Mouse (Mus musculus) brain, adult 2 months (tissue): Measurements from ENCODE around the gene Gm10663.

Experiments
- DNase-seq: peaks from one replicate; pipeline ENCODE4 v3.0.0; 2011; ENCODE audit warnings: low read depth, low spot score

Gene Gm10663

DNA sequence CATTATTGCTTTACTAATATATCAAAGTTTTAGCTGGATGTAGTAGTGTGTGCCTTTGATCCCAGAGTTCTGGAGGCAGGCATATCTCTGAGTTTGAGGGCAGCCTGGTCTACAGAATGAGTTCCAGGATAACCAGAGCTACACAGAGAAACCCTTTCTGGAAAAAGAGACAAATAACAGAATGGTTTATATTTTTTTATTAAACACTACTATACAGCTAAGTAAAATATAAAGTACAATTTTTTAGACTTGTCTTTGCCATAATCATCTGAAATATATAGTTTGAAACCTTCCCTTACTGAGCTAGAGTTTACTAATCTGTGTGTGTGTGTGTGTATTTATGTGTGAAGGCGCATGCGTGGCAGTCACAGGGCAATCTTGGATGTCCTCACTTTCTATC, at the start of gene Gm10663:
Gm10663 (plus strand) TSS at position 301 of the 400 bp plus-strand sequence.
- no peak for DNase-seq

DNA sequence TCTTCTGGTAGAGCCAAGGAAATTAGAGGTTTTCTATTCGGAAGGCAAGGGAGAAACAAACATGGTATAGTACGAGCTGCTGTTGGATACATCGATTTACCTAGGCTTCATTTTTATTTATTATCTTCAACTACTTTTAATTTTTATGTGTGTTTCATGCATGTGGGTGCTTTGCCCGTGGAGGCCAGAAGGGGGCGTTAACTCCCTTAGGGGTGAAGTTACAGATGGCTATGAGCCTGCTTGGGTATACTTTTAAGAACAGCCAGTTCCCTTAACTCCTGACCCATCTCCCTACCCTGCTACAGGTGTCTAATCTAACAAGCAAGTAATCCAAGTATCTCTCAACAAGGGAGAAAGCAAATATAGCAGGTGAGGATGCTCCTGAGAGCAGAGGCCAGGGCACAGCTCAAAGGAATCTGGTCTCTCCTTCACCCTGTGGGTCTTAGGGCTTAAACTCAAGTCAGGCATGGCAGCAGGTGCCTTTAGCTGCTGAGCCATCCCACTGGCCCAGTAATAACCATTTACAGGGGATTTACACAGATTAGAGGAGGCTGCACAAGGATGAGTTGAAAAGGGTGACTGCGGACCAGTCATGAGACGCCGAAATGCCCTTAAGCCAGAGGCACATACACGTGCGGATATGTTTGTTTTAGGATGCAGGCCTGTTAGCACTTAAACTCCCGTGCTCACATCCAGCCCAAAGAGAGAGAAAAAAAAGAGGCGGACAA, 45.7 kb upstream of the Gm10663 start:
- no peak for DNase-seq

DNA sequence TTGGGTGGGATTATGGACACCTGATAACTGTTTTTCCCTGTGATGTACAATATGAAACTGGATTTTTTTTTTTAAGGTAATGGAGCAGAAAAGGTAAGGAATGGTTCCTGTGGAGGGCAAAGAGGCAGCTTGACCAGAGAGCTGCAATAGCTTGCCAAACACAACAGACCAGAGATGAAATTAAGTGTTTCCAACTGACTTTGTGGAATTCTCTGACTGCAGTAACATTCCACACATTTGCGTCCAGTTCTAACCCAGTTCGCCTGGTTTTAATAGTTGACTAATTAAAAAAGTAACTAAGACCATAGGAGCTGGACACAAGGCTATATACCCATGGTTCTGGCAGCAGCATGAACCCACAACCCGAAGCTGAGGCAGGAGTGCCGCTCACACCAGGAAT, 45.1 kb upstream of the Gm10663 start:
- DNase-seq, result no peak

DNA sequence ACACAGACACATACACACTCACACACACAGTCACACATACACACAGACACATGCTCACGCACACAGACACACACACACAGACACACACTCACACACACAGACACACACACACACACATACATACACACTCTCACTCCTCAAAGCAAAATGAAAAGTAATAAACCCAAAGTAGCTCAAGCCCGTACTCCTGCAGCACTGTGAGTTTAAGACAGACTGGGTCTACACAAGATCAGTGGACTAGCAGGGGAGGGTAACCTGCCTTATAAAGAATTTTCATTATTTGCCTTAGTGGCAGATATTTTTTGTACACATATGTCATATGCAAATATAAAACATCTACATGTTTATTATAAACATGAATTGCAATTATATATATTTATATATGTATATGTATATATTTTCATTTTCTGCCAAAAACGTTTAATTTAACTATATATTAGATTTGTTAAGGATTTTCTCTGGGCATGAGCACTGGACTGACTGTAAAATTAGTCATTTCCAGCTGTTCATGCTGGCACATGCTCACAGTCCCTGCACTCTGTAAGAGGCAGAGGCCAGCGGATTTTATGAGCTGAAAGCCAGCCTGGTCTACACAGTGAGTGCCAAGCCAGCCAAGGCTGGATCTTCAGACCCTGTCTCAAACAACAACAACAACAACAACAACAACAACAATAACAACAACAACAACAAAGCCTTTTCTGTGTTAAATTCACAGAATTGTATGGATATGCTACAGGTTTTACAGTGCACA, 43.9 kb upstream of the Gm10663 start:
- no peak for DNase-seq

DNA sequence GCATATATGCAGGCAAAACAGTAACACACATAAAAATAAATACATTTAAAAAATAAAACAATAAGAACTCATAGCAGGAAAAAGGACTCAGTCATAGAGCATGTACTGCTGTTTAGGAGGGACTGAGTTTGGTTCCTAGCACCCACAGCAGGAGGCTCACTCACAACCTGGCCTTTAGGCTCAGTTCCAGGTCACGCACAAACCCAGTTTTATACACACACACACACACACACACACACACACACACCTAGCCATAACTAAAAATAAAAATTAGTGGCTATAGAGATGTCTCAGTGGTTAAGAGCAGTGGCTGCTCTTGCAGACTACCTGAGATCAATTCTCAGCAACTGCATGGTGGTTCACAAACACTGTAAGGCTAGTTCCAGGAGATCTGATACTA, 42.7 kb upstream of the Gm10663 start:
- DNase-seq, result no peak

DNA sequence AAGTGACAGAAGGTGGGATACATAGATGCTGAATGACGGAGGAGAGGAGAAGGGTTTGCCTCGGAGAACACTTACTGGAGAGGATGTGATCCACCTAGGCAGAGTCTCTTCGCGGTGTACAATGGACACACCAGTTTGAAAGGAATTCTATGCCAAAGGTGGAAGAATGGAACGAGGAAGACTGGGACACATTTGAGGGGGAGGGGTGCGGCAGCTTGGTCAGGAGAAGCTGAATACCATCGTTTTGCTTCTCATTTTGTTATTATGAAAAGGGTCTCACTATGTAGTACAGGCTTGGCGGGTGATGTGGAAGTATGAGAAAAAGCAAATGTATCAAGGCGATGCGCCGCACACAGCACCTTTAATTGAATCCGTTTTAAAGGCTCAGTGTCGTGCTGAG, 41.8 kb upstream of the Gm10663 start:
- no peak for DNase-seq

DNA sequence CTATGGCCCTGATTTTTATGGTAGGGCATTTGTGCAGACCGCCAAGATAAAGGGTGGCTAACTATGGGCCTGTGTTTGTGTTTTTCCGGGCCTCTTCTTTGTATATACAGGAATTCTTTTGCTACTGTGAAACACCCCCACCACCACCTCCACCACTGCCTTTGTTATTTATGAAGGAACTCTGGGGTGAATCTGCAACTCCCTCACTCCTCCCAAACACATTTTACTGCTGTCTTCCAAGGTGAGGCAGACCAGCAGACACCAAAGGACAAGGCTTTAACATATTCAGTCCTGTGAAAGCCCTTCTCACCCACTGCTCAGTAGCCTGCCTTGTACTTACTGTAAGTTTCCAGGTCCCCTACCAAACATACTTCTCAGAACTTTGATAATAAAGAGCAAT, 40.7 kb upstream of the Gm10663 start:
- DNase-seq, result no peak

DNA sequence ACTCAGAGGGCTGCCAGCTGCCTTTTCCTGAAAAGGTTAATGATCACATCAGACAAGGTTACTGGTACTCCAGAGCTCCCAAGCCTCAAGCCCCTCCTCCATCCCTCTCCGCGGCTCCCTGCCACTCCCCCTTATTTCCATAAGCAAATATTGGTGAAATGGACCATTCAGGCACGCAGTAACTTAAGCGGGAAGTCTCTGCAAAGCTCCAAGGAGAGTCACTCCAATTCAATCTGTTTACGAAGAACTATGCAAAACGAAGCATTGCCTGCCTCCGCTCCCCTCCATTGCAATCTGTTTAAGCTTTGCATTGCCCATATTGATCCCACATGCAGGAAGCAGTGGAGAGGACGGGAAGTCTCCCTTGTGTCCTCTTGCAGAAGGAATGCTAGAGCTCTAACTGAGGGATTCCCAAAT, 37.7 kb upstream of the Gm10663 start, which contains the start of gene Apela:
Apela (minus strand) TSS at position 220 of the 417 bp plus-strand sequence.
- peak; percentile 23 for DNase-seq

DNA sequence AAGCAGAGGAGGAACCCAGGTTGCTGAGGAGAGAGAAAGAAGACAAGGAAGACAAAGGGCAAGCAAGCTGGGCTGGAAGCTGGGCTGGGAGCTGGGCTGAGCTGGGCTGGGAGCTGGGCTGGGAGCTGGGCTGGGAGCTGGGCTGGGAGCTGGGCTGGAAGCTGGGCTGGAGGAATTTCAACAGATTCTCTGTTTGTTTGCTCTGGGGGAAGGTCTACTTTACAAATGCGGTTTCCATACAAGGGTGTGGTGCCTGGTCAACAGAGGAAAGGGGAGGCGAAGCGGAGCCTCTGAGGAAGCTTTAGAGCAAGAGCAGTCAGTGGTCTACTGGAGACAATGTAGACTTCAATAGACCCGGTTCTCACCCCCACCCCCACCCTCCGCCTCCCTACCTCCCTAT, 28.3 kb upstream of the Gm10663 start:
- DNase-seq, result no peak

DNA sequence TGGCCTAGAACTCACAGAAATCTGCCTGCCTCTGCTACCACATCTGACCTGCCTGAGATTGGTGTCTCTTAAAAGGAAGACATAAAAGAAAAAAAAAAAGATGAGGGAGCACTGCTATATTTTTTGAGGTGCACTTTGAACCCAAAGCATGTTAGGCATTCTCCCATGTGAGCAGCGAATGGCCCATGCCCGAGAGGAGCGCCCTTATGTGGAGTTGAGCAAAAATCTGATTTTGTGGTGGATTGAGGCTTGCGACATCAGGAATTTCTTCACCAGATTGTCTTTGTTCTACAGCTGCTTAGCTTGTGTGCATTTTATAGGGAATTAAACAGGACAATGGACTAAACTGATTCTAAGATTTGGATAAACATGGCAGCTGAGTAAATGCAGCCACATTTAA, 27.6 kb upstream of the Gm10663 start:
- DNase-seq, result no peak

DNA sequence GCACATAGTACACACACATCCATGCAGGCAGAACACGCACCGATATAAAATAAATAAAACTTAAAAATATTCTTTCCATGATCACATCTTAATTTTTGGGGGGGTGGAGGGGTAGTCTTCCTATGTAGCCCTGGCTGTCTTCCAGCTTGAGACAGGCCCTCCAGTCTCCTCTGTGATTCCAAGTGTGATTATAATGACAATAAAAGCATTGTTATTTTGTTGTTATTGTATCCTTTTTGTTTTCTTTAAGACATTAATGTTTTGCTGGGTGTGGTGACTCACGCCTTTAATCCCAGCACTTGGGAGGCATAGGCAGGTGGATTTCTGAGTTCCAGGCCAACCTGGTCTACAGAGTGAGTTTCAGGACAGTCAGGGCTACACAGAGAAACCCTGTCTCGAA, 27.0 kb upstream of the Gm10663 start:
- DNase-seq, result no peak

DNA sequence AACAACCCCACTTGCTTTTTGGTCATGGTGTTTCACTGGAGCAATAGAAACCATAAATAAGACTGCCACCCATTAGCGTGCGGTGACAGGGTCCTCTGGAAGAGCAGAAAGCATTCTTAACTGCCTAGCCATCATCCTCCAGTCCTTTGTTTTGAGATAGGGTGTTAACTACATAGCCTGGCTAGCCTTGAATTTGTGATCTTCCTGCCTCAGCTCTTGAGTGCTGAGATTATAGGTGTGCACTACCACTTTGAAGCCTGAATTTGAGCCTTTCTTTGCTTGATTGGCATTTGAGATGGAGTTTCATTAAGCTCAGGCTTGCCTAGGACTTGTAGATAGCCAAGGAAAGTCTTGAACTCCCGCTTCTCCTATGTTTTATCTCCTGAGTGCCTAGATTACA, 21.3 kb upstream of the Gm10663 start:
- no peak for DNase-seq

DNA sequence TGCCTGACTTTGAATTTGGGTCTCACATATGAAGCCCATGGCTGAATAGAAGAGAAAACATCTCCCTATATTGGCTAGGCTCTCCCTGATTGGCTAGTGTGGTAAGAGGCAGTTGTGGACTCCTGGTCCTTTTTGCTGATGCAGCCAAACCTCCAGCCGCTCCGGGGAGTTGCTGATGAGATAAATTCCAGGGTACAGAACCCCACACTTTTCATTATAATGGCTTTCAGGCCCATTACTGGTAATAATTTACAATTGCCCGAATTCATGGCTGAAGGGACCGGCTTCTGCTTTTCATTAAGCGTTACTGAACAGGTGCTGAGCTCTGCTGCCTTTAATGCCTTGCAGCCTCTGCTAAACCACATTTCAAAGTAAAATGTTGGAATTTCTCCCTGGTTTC, 20.9 kb upstream of the Gm10663 start:
- DNase-seq, result no peak

DNA sequence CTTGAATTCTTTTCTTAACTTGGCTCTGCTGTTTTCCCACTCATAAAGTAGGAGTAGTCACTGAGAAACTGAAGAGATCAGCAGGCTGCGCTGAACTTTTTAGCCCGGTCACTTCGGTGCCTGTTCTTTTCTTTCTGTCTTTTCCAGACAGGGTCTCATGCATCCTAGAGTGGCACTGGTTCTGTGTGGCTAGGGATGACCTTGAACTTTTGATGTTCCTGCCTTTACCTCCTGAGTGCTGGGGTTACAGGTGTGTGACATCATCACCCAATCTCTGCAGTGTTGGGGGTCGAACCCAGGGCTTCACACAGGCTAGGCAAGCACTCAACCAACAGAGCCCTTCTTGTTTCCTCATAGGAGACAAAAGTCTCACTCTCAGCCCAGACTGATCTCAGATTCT, 18.1 kb upstream of the Gm10663 start:
- no peak for DNase-seq

DNA sequence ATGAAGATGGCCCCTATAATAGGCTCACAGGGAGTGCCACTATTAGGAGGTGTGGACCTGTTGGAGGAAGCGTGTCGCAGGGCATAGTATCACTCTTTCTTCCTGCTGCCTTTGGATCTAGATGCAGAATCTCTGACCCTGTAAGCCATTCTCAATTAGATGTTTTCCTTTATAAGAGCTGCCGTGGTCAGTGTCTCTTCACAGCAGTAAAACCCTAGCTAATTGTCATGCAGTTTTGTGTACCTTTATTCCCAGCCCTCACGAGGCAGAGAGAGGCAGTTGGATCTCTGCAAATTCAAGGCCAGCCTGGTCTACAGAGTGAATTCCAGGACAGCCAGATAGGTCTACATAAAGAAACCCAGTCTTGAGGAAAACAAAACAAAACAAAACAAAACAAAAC, 12.6 kb upstream of the Gm10663 start:
- no peak for DNase-seq

DNA sequence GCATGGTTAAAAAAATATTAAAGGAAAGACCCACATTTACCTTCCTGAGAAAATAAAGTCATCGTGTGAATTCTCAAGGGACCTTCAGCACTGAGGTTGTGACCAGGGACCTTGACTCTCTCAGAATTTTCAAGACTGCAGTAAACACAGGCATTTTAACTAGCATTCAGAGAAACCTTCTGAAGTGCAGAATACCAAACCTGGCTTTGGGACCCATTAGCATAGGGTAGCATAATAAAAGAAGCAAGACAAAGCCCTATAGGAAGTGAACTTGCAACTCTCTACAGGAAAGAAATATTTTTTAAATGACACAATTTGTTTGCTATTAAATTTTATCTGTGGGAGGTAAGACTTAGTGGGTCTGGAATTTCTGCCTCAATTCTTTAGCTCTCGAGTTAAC, 10.8 kb upstream of the Gm10663 start:
- DNase-seq, result no peak

DNA sequence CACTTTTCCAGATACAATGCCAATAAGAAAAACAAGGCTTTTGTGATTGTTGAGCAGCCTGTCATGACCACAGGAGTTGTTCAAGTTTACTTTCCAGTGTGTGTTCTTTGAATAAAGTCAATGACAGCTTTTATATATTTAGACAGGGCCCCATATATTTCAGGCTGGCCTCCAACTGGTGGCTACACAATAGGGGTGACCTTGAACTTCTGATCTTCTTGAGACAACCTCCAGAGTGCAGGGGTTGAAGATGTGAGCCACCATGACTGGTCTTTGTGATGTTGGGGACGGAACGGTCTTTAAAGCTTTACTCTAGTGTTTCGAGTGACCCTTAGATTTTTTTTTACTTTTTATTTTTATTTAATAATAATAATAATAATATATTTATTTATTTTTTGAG, 9.2 kb upstream of the Gm10663 start:
- no peak for DNase-seq

DNA sequence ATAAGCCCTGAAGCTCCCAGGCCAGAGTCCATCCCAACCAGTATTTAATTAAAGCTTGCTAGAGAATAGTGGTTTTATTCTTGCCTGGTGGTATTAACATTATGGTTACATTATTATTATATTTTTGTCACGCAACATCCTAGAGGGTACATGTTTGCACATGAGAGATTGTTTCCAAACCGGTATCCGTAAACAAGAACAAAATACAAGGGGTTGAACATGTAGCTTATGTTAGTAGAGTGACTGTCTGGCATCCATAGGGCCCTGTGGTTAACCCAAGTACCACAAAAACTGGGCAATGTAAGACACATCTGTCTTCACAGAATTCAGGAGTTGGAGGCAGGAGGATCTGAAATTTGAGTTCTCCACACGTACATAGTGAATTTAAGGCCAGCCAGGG, 7.8 kb upstream of the Gm10663 start:
- no peak for DNase-seq

DNA sequence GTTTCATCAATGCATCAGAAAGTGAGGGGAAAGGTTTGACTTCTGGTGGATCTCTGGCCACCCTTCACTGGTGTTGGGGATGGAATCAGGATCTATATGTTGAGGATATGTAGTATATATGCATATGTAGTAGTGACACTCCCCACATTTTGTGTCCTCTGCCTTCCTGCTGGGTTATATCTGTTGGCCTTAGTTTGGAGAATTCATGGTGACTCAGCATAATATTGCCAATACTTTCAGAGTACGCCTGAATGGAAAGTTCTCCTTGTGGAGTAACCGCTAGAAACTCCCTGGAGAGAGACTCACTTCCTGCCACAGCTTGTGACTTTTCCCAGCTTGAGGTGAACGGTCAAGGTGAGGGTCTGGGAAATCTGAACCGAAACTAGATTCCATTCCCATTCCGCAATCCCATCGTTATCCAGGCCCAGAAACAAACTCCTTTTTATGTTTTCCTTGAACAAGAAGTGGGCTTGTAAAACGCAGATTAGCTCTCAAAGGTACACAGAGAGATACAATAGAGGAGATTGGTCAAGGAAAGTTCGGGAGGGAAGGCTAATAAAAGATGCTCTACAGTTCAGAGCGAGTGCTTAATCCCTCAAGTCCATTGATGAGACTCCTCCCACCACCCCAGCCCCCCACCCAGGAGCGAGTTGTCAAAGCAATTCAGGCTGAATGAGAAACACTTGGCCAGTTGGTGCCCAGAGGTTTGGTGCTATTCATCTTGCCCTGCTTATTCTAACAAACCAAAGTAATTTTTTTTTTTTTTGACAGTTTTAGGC, 7.0 kb upstream of the Gm10663 start:
- DNase-seq, result no peak

DNA sequence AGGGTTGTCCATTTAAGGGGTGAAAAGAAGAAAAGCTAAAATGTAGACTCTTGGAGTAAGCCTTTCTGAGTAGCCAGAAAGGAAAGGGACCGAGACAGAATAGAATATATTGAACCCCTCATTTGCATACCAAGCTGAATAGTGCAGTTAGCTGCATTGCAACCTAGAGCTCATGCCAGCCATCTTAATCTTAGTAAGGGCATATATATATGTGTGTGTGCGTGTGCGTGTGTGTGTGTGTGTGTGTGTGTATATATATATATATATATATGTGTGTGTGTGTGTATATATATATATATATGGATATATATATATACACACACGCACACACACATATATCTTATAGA, 6.4 kb upstream of the Gm10663 start:
- no peak for DNase-seq

DNA sequence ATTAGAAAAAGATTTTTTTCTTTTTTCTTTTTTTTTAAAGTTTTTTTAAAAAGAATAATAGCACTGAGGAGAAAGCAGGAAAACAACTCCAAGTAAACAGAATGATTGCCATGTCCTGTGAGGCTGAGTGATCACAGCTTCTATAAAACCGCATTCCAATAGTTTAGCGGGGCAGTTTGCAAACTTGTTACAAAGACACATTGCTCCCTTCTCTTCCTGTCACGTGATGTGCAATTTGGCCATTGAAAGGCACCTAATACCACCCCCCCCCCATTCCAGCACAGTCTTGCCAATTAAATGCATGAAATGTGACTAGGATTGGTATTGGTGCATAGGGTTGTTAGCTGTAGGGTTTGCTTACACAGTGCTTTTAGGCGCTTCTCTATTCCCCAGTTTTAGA, 3.8 kb upstream of the Gm10663 start:
- no peak for DNase-seq

DNA sequence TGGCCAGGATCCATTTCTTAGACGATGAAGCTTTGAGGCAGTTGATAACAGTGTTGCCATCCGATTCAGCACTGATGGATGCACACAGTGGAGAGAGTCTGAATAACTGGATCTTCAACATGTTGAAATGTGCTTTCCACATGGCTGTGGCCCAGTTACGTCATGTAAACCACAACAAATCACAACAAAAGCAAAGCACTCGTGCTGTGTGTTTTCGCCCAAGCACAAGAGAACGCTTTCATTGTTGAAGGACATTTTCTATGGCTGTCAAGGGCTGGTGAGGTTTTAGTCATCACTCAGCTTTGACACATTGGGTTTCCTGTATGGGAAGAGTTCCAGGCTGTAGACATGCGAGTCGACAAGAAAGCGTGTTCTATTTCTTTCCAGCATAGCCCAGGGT, 5.9 kb downstream of the Gm10663 start:
- no peak for DNase-seq

DNA sequence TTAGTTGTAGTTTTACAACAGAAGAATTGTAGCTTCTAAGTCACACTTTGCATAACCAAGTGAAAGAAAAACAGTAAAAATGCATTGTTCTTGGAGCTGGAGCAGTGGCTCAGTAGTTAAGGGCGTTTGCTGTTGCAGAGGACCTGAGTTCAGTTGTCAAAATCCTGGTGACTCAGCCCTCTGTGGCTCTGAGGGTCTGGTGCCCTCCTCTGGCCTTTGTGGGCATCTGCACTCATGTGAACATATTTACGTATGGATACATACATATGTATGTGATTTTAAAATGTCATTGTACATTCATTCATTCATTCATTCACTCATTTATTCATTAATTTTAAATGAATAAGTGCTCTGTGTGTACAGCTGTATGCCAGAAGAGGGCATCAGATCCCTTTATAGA, 10.8 kb downstream of the Gm10663 start:
- DNase-seq, result no peak
